Mouse (Mus musculus) forebrain, postnatal 0 days (tissue): ENCODE measurements around the gene Bag2. TPM values are rescaled to one million over a fixed set of nuclear protein-coding genes. Genes with fewer than 3 reads are reported as not detected.

Source experiments
- ATAC-seq: fragments of 200-750 bp; cut with Nextera tagmentation; 2 replicates; pipeline ENCODE4 v1.8.0; 2017; ENCODE audit warnings: mild to moderate bottlenecking, moderate library complexity
- DNase-seq: peaks from one replicate; pipeline ENCODE4 v3.0.0-alpha.2; 2015
- H3K27ac ChIP-seq: fragments of 300-500 bp; sonication (generic); 2 replicates; pipeline ENCODE4 v1.5.1; 2014; ENCODE audit warnings: low read depth, mild to moderate bottlenecking, antibody characterized with exemption, low read length, moderate library complexity, mixed read lengths
- H3K27me3 ChIP-seq: fragments of 300-500 bp; sonication (generic); 2 replicates; pipeline ENCODE4 v1.6.1; 2014; ENCODE audit warnings: mild to moderate bottlenecking, low read length, mixed read lengths; ENCODE audit not compliant: insufficient read depth
- H3K36me3 ChIP-seq: fragments of 300-500 bp; sonication (generic); 2 replicates; pipeline ENCODE4 v1.6.1; 2014; ENCODE audit warnings: mild to moderate bottlenecking, moderate library complexity; ENCODE audit not compliant: insufficient read depth
- H3K4me1 ChIP-seq: fragments of 300-500 bp; sonication (generic); 2 replicates; pipeline ENCODE4 v1.6.1; 2014; ENCODE audit warnings: antibody characterized with exemption; ENCODE audit not compliant: insufficient read depth
- H3K4me2 ChIP-seq: fragments of 300-500 bp; sonication (generic); 2 replicates; pipeline ENCODE4 v1.6.1; 2014; ENCODE audit warnings: low read depth, mild to moderate bottlenecking, moderate library complexity
- H3K4me3 ChIP-seq: fragments of 300-500 bp; sonication (generic); 2 replicates; pipeline ENCODE4 v1.5.1; 2014; ENCODE audit warnings: low read depth, low read length, mixed read lengths
- H3K9ac ChIP-seq: fragments of 300-500 bp; sonication (generic); 2 replicates; pipeline ENCODE4 v1.6.1; 2014; ENCODE audit warnings: mild to moderate bottlenecking
- H3K9me3 ChIP-seq: fragments of 300-500 bp; sonication (generic); 2 replicates; pipeline ENCODE4 v1.6.1; 2016; ENCODE audit warnings: low read length
- CTCF ChIP-seq: sonication (generic); IDR thresholded peaks from 2 replicates; pipeline ENCODE4 v1.5.1; 2016; ENCODE audit warnings: antibody characterized with exemption, control low read depth, low read depth
- WGBS: fragments of 180-500 bp; shearing (Covaris S2); extraction: QIAGEN DNeasy Blood & Tissue Kit; methylation state at CpG from one replicate; pipeline ENCODE4 v1.1.7; 2014; 5-methylcytosine and 5-hydroxymethylcytosine counted together
- polyA plus RNA-seq: library from polyadenylated mRNA; unstranded; fragments of >200 nt; fragmentation: Nextera tagmentation; extraction: Ambion mirVana; gene quantifications from 2 replicates; pipeline ENCODE4 v1.2.1, GENCODE M21; 2015
- total RNA-seq: library from RNA; depleted of rRNA; stranded (reverse); fragments of >200 nt; gene quantifications from 2 replicates; pipeline ENCODE4 v1.2.3, GENCODE M21; 2014; rRNA removed

The Bag2 gene
- total and polyA plus RNA-seq, 2 experiments from 2014 or later: 26.5 to 29.0 TPM

DNA sequence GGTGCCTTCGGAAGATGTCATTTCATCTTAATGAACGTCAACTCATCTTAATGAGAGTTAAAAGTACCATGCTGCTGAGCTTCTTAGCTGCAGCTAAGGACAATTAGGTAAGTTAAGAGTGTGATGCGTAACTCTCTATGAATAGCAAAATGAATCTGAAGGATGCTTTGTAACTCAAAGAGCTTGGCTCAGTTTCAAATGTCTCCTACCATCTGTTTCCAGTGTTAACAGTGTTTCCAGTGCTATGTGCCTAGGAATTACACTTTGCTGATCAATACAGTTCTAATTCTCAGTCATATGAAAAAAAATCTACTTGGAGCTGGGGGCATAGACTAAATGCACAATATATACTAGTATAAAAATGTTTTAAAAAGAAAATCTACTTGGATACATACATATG, 56.4 kb downstream of the Bag2 start:
- TF ChIP-seq CTCF: no peak

DNA sequence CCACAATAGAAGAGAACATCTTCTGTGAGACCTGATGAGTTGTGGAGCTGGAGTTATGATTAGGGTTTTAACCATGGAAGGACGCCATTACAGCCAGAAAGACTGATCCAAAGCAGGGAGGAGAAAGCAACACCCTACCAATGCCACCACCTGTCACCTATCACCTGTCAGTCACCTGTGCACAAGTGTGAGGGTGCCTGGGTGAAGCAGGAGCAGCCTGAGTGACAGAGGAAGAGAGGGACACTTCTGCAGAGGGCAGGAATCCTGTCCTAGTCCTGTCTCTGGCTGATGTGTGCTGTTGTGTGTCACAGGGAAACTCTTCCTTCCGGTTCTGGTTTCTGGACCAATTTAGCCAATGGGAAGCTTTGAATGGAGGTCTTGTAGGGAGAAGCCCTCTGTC, 61.6 kb downstream of the Bag2 start:
- H3K27me3 ChIP-seq: no peaks in the 10 kb centered on the region
- no peaks in the 10 kb centered on the region for H3K36me3 ChIP-seq
- H3K27ac ChIP-seq: no peak overlapping the region
- ATAC-seq (no peak), DNase-seq (no peak)
- H3K9me3 ChIP-seq: no peaks in the 10 kb centered on the region
- WGBS: 78% methylated on average over 2 of the region's 2 CpGs
- no peak for TF ChIP-seq CTCF
- H3K4me3 ChIP-seq: no peak overlapping the region
- H3K9ac ChIP-seq: no peak overlapping the region
- no peak overlapping the region for H3K4me2 ChIP-seq
- no peaks in the 10 kb centered on the region for H3K4me1 ChIP-seq

More for the DNA sequence above, 56.4 kb downstream of the Bag2 start:
- peak; percentile 53 for ATAC-seq
- H3K4me2 ChIP-seq: no peak overlapping the region
- peak; percentile 58 for DNase-seq
- H3K4me1 ChIP-seq: no peaks in the 10 kb centered on the region
- H3K4me3 ChIP-seq: no peak overlapping the region
- H3K9ac ChIP-seq: no peak overlapping the region
- no peaks in the 10 kb centered on the region for H3K9me3 ChIP-seq
- no peak overlapping the region for H3K27ac ChIP-seq
- WGBS: 43% methylated on average over 3 of the region's 3 CpGs
- H3K36me3 ChIP-seq: no peaks in the 10 kb centered on the region
- H3K27me3 ChIP-seq: no peaks in the 10 kb centered on the region

Other genes starting within 250 kb of the Bag2 start
- 26.9 and 33.4 TPM in 2 replicates for gene Prim2, start 88.0 kb downstream of the Bag2 start, total RNA-seq
- 17.8 and 18.3 TPM in 2 replicates for gene Prim2, start 88.0 kb downstream of the Bag2 start, polyA plus RNA-seq
- gene Rab23, start 37.9 kb downstream of the Bag2 start, total RNA-seq: 9.0 and 13.8 TPM in 2 replicates
- gene Rab23, start 37.9 kb downstream of the Bag2 start, polyA plus RNA-seq: 21.1 and 25.4 TPM in 2 replicates
- 57.2 and 67.2 TPM in 2 replicates for gene Zfp451, start 56.8 kb upstream of the Bag2 start, total RNA-seq
- gene Zfp451, start 56.8 kb upstream of the Bag2 start, polyA plus RNA-seq: 20.7 and 29.1 TPM in 2 replicates
- gene Bend6, start 150.0 kb upstream of the Bag2 start, total RNA-seq: 124 and 153 TPM in 2 replicates
- gene Bend6, start 150.0 kb upstream of the Bag2 start, polyA plus RNA-seq: 96.7 and 111 TPM in 2 replicates
- 127 and 134 TPM in 2 replicates for gene Dst, start 150.4 kb upstream of the Bag2 start, total RNA-seq
- 16.3 and 23.1 TPM in 2 replicates for gene Dst, start 150.4 kb upstream of the Bag2 start, polyA plus RNA-seq